Mouse (Mus musculus): ENCODE measurements around the gene Vmn1r73. TPM values are rescaled to one million over a fixed set of nuclear protein-coding genes. Genes with fewer than 3 reads are reported as not detected.

Gene Vmn1r73
- not detected in 2 replicates for polyA plus RNA-seq (2014; fragmentation: Nextera tagmentation; extraction: Ambion mirVana)

DNA sequence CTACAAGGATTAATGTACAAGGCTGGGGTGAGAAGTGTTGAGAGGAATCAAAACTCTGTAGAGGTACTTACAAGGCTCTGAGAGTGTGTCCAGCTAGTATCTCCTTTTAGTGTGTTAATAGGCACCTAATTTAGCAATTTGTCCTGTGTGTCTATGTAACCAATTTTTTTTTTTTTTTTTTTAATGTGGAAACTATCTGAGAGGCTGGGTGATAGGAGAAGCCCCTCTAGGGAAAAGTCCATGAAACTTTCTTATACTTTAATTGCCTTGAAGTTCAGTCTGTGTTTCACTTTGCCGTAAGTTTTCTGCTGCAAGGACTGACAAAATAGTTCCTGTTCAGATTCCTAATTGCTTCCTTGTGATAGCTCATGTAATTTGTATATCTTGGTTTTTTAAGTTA lies at the start of gene Vmn1r73:
TSS of gene Vmn1r73 (plus strand) at position 301 of the 400 bp plus-strand sequence.
- ATAC-seq (ENCODE audit: low FRiP score, low TSS enrichment) (no peak), DNase-seq (no peak)
- no peak within 1 kb of the TSS for H3K4me3 ChIP-seq (replicated peaks; ENCODE audit: low read depth, low read length)
- no peak within 1 kb of the TSS for H3K4me2 ChIP-seq (ENCODE audit: low read length)
- no peak within 1 kb of the TSS for H3K27ac ChIP-seq (replicated peaks; ENCODE audit: low read depth, low read length)
- peaks cover 31% of the 10 kb centered on the region for H3K9me3 ChIP-seq (ENCODE audit: control insufficient read depth, low read length)
- no peaks in the 10 kb centered on the region for H3K4me1 ChIP-seq (ENCODE audit: control insufficient read depth, insufficient read depth, low read length)
- WGBS: 98% methylated on average over 1 of the region's 1 CpGs
- H3K27me3 ChIP-seq (ENCODE audit: control insufficient read depth, insufficient read depth, low read length): no peaks in the 10 kb centered on the region
- H3K9ac ChIP-seq (replicated peaks; ENCODE audit: low read length): no peak within 1 kb of the TSS
- H3K36me3 ChIP-seq (ENCODE audit: control insufficient read depth, insufficient read depth, low read length): no peaks in the 10 kb centered on the region

Other genes starting within 250 kb of the Vmn1r73 start
- gene Zscan4-ps2, start 216.0 kb upstream of the Vmn1r73 start, polyA plus RNA-seq (2014; fragmentation: Nextera tagmentation; extraction: Ambion mirVana): not detected in 2 replicates
- not detected in 2 replicates for gene Zscan4-ps3, start 121.0 kb upstream of the Vmn1r73 start, polyA plus RNA-seq (2014; fragmentation: Nextera tagmentation; extraction: Ambion mirVana)
- not detected in 2 replicates for gene Vmn1r72, start 50.1 kb upstream of the Vmn1r73 start, polyA plus RNA-seq (2014; fragmentation: Nextera tagmentation; extraction: Ambion mirVana)
- gene Vmn1r74, start 103.7 kb downstream of the Vmn1r73 start, polyA plus RNA-seq (2014; fragmentation: Nextera tagmentation; extraction: Ambion mirVana): not detected in 2 replicates
- gene Vmn1r75, start 144.4 kb downstream of the Vmn1r73 start, polyA plus RNA-seq (2014; fragmentation: Nextera tagmentation; extraction: Ambion mirVana): not detected in 2 replicates
- not detected in 2 replicates for gene Vmn1r76, start 207.9 kb downstream of the Vmn1r73 start, polyA plus RNA-seq (2014; fragmentation: Nextera tagmentation; extraction: Ambion mirVana)